Mouse (Mus musculus): ENCODE measurements around the gene Prm2. TPM values are rescaled to one million over a fixed set of nuclear protein-coding genes. Genes with fewer than 3 reads are reported as not detected.

Prm2 gene
- polyA plus RNA-seq, 1 experiment from 2014 or later: not detected

- DNase-seq (ENCODE audit: low spot score): no peak
- Histone ChIP-seq H3K9me3 (replicated peaks) (no peaks in the 10 kb centered on the region), H3K36me3 (no peaks in the 10 kb centered on the region), H3K4me1 (peaks cover 6% of the 10 kb centered on the region; the same call in 1 of the 2 replicates), H3K27me3 (ENCODE audit: low read depth, poor library complexity, severe bottlenecking) (no peaks in the 10 kb centered on the region), H3K4me3 (no peak overlapping the region), H3K27ac (replicated peaks) (no peak overlapping the region)
- WGBS: 73% methylated on average over 2 of the region's 2 CpGs
Measured at GRCm38 (mm10) chr16:10764323-10764722, 31.6 kb downstream of the Prm2 start.

GRCm38 (mm10) chr16:10763540-10764264 is 32.2 kb downstream of the Prm2 start:
- no peak for DNase-seq (ENCODE audit: low spot score)
- H3K4me1 ChIP-seq: peaks cover 6% of the 10 kb centered on the region; the same call in 1 of the 2 replicates
- H3K27me3 ChIP-seq (ENCODE audit: low read depth, poor library complexity, severe bottlenecking): no peaks in the 10 kb centered on the region
- no peak overlapping the region for H3K27ac ChIP-seq (replicated peaks)
- no peaks in the 10 kb centered on the region for H3K9me3 ChIP-seq (replicated peaks)
- WGBS: 73% methylated on average over 6 of the region's 6 CpGs
- H3K36me3 ChIP-seq: no peaks in the 10 kb centered on the region
- H3K4me3 ChIP-seq: no peak overlapping the region

GRCm38 (mm10) chr16:10762569-10763180 is 33.3 kb downstream of the Prm2 start:
- Histone ChIP-seq H3K4me1 (peaks cover 6% of the 10 kb centered on the region; the same call in 1 of the 2 replicates), H3K4me3 (no peak overlapping the region), H3K27ac (replicated peaks) (no peak overlapping the region), H3K36me3 (no peaks in the 10 kb centered on the region), H3K9me3 (replicated peaks) (no peaks in the 10 kb centered on the region), H3K27me3 (ENCODE audit: low read depth, poor library complexity, severe bottlenecking) (no peaks in the 10 kb centered on the region)
- no peak for DNase-seq (ENCODE audit: low spot score)
- 77% methylated on average over 5 of the region's 5 CpGs for WGBS

GRCm38 (mm10) chr16:10761182-10761581 is 34.8 kb downstream of the Prm2 start:
- no peak overlapping the region for H3K4me3 ChIP-seq
- H3K4me1 ChIP-seq: peaks cover 6% of the 10 kb centered on the region; the same call in 1 of the 2 replicates
- no peaks in the 10 kb centered on the region for H3K36me3 ChIP-seq
- H3K27ac ChIP-seq (replicated peaks): 0 out of 2 replicates have a peak overlapping the region, but pooled peaks have one; percentile 17
- no peaks in the 10 kb centered on the region for H3K27me3 ChIP-seq (ENCODE audit: low read depth, poor library complexity, severe bottlenecking)
- DNase-seq (ENCODE audit: low spot score): no peak
- WGBS: 78% methylated on average over 8 of the region's 8 CpGs
- no peaks in the 10 kb centered on the region for H3K9me3 ChIP-seq (replicated peaks)

GRCm38 (mm10) chr16:10756168-10756567 is 39.8 kb downstream of the Prm2 start:
- Histone ChIP-seq H3K4me1 (peaks cover 4% of the 10 kb centered on the region; the same call in 1 of the 2 replicates), H3K36me3 (no peaks in the 10 kb centered on the region), H3K27me3 (ENCODE audit: low read depth, poor library complexity, severe bottlenecking) (no peaks in the 10 kb centered on the region), H3K4me3 (no peak overlapping the region), H3K9me3 (replicated peaks) (no peaks in the 10 kb centered on the region), H3K27ac (replicated peaks) (no peak overlapping the region)
- 74% methylated on average over 6 of the region's 6 CpGs for WGBS
- no peak for DNase-seq (ENCODE audit: low spot score)

GRCm38 (mm10) chr16:10754521-10755296 is 41.2 kb downstream of the Prm2 start:
- Histone ChIP-seq H3K4me3 (no peak overlapping the region), H3K27ac (replicated peaks) (no peak overlapping the region), H3K36me3 (no peaks in the 10 kb centered on the region), H3K4me1 (no peaks in the 10 kb centered on the region), H3K9me3 (replicated peaks) (no peaks in the 10 kb centered on the region), H3K27me3 (ENCODE audit: low read depth, poor library complexity, severe bottlenecking) (no peaks in the 10 kb centered on the region)
- 93% methylated on average over 3 of the region's 3 CpGs for WGBS
- DNase-seq (ENCODE audit: low spot score): no peak

GRCm38 (mm10) chr16:10749824-10750223 is 46.1 kb downstream of the Prm2 start:
- WGBS: 78% methylated on average over 7 of the region's 7 CpGs
- no peaks in the 10 kb centered on the region for H3K9me3 ChIP-seq (replicated peaks)

GRCm38 (mm10) chr16:10749226-10749625 is 46.7 kb downstream of the Prm2 start:
- peak overlapping the region; percentile 30; the same call in 1 of the 2 replicates for H3K27ac ChIP-seq (replicated peaks)
- H3K27me3 ChIP-seq (ENCODE audit: low read depth, poor library complexity, severe bottlenecking): no peaks in the 10 kb centered on the region
- no peak for DNase-seq (ENCODE audit: low spot score)
- H3K4me3 ChIP-seq: no peak overlapping the region
- WGBS: 77% methylated on average over 7 of the region's 7 CpGs
- no peaks in the 10 kb centered on the region for H3K9me3 ChIP-seq (replicated peaks)
- no peaks in the 10 kb centered on the region for H3K36me3 ChIP-seq
- H3K4me1 ChIP-seq: 0 out of 2 replicates have a peak, but pooled peaks cover under 1% of the 10 kb centered on the region

More at GRCm38 (mm10) chr16:10749824-10750223, 46.1 kb downstream of the Prm2 start:
- Histone ChIP-seq H3K27ac (replicated peaks) (no peak overlapping the region), H3K36me3 (no peaks in the 10 kb centered on the region), H3K4me3 (no peak overlapping the region), H3K4me1 (no peaks in the 10 kb centered on the region), H3K27me3 (ENCODE audit: low read depth, poor library complexity, severe bottlenecking) (no peaks in the 10 kb centered on the region)
- no peak for DNase-seq (ENCODE audit: low spot score)

Other genes starting within 250 kb of the Prm2 start
- 2.4 and 2.7 TPM in 2 replicates for gene Socs1, start 10.6 kb downstream of the Prm2 start, polyA plus RNA-seq (2016; fragmentation: Nextera tagmentation; extraction: Ambion mirVana)
- not detected in 2 replicates for gene Tnp2, start 7.5 kb downstream of the Prm2 start, polyA plus RNA-seq (2016; fragmentation: Nextera tagmentation; extraction: Ambion mirVana)
- not detected in 2 replicates for gene Prm3, start 5.2 kb downstream of the Prm2 start, polyA plus RNA-seq (2016; fragmentation: Nextera tagmentation; extraction: Ambion mirVana)
- gene Prm1, start 9.7 kb upstream of the Prm2 start, polyA plus RNA-seq (2016; fragmentation: Nextera tagmentation; extraction: Ambion mirVana): not detected in 2 replicates
- not detected in 2 replicates for gene Gm11172, start 16.8 kb upstream of the Prm2 start, polyA plus RNA-seq (2016; fragmentation: Nextera tagmentation; extraction: Ambion mirVana)
- gene Rmi2, start 38.9 kb upstream of the Prm2 start, polyA plus RNA-seq (2016; fragmentation: Nextera tagmentation; extraction: Ambion mirVana): 3.7 and 4.5 TPM in 2 replicates

Data from midbrain, embryonic 10.5 days (tissue).